Mouse (Mus musculus): ENCODE results near the gene Ptgdr.
"Not testable (repeated sequence)": the region's sequence is repeated elsewhere in the genome, so short reads cannot be mapped to it uniquely, and the experiment has no call there.

Ptgdr gene

GRCm38 (mm10) chr14:44858868-44859613 lies at the start of gene Ptgdr:
Gene Ptgdr (minus strand): TSS chr14:44859375.
- no peak for DNase-seq (ENCODE audit: inconsistent age in 2 of 2, low spot score in 1 of 2)

GRCm38 (mm10) chr14:44907774-44908173 lies 48.6 kb upstream of the Ptgdr start:
- no peak for DNase-seq (ENCODE audit: inconsistent age in 2 of 2, low spot score in 1 of 2)

GRCm38 (mm10) chr14:44904199-44904598 lies 45.0 kb upstream of the Ptgdr start:
- no peak for DNase-seq (ENCODE audit: inconsistent age in 2 of 2, low spot score in 1 of 2)

- not testable (repeated sequence) for DNase-seq (ENCODE audit: inconsistent age in 2 of 2, low spot score in 1 of 2)
Measured at GRCm38 (mm10) chr14:44901735-44902134, 42.6 kb upstream of the Ptgdr start.

GRCm38 (mm10) chr14:44891387-44892132 lies 32.4 kb upstream of the Ptgdr start:
- no peak for DNase-seq (ENCODE audit: inconsistent age in 2 of 2, low spot score in 1 of 2)

- DNase-seq (ENCODE audit: inconsistent age in 2 of 2, low spot score in 1 of 2): no peak
Measured at GRCm38 (mm10) chr14:44869686-44870085, 10.5 kb upstream of the Ptgdr start.

- DNase-seq (ENCODE audit: inconsistent age in 2 of 2, low spot score in 1 of 2): no peak
Measured at GRCm38 (mm10) chr14:44865661-44866060, 6.5 kb upstream of the Ptgdr start.

GRCm38 (mm10) chr14:44863086-44863485 lies 3.9 kb upstream of the Ptgdr start:
- no peak for DNase-seq (ENCODE audit: inconsistent age in 2 of 2, low spot score in 1 of 2)

GRCm38 (mm10) chr14:44861161-44861560 lies 2.0 kb upstream of the Ptgdr start:
- DNase-seq (ENCODE audit: inconsistent age in 2 of 2, low spot score in 1 of 2): no peak

GRCm38 (mm10) chr14:44858372-44858771 lies 803 bp downstream of the Ptgdr start:
- DNase-seq (ENCODE audit: inconsistent age in 2 of 2, low spot score in 1 of 2): no peak

GRCm38 (mm10) chr14:44850637-44851036 lies 8.5 kb downstream of the Ptgdr start:
- DNase-seq (ENCODE audit: inconsistent age in 2 of 2, low spot score in 1 of 2): not testable (repeated sequence)

GRCm38 (mm10) chr14:44847740-44848139 lies 11.4 kb downstream of the Ptgdr start:
- DNase-seq (ENCODE audit: inconsistent age in 2 of 2, low spot score in 1 of 2): no peak

- DNase-seq (ENCODE audit: inconsistent age in 2 of 2, low spot score in 1 of 2): no peak
Measured at GRCm38 (mm10) chr14:44846558-44847263, 12.5 kb downstream of the Ptgdr start.

GRCm38 (mm10) chr14:44843768-44844755 lies 15.1 kb downstream of the Ptgdr start:
- no peak for DNase-seq (ENCODE audit: inconsistent age in 2 of 2, low spot score in 1 of 2)

- DNase-seq (ENCODE audit: inconsistent age in 2 of 2, low spot score in 1 of 2): no peak
Measured at GRCm38 (mm10) chr14:44838685-44839084, 20.5 kb downstream of the Ptgdr start.

- DNase-seq (ENCODE audit: inconsistent age in 2 of 2, low spot score in 1 of 2): no peak
Measured at GRCm38 (mm10) chr14:44835132-44835531, 24.0 kb downstream of the Ptgdr start.

GRCm38 (mm10) chr14:44834134-44834533 lies 25.0 kb downstream of the Ptgdr start:
- DNase-seq (ENCODE audit: inconsistent age in 2 of 2, low spot score in 1 of 2): not testable (repeated sequence)

GRCm38 (mm10) chr14:44833096-44833495 lies 26.1 kb downstream of the Ptgdr start:
- not testable (repeated sequence) for DNase-seq (ENCODE audit: inconsistent age in 2 of 2, low spot score in 1 of 2)

GRCm38 (mm10) chr14:44827736-44828135 lies 31.4 kb downstream of the Ptgdr start:
- no peak for DNase-seq (ENCODE audit: inconsistent age in 2 of 2, low spot score in 1 of 2)

Data from adrenal gland, adult (tissue).